Comparison of ENCODE assay signal across 8 mouse cellular contexts in genomic region chr4:63404205-63404604, GRCm38 (mm10). TPM values are rescaled to one million over a fixed set of nuclear protein-coding genes. Genes with fewer than 3 reads are reported as not detected.
DNase-seq lines count a peak whose midpoint lies in the region; ATAC-seq and TF ChIP-seq lines count a peak whose summit lies in the region.

No protein-coding gene starts in this region.

- peak overlapping the region; percentile 24; the same call in 1 of the 2 replicates for H3K27ac ChIP-seq in forebrain, postnatal 0 days (ENCODE audit: low read depth, low read length)
- H3K27ac ChIP-seq in midbrain, embryonic 16.5 days (ENCODE audit: low read length) = no peak overlapping the region; the same call in 1 of the 2 replicates

- no peak overlapping the region for H3K4me2 ChIP-seq in forebrain, postnatal 0 days (ENCODE audit: low read depth)
- no peak overlapping the region for H3K4me2 ChIP-seq in midbrain, embryonic 16.5 days (ENCODE audit: low read length)

- no peak for DNase-seq in lung, adult 2 months
- no peak for DNase-seq in lung, postnatal 14 days
- DNase-seq in forebrain, postnatal 0 days = no peak
- peak; percentile 65 for DNase-seq in lung, postnatal 36 days
- DNase-seq in thymus, postnatal 14 days = peak; percentile 76
- DNase-seq in testis, postnatal 10 days (ENCODE audit: low spot score) = no peak
- no peak for DNase-seq in MN1 (ENCODE audit: low spot score)

- peaks cover 13% of the 10 kb centered on the region for H3K4me1 ChIP-seq in lung, adult 2 months (ENCODE audit: control insufficient read depth, insufficient read depth, low read length)
- H3K4me1 ChIP-seq in forebrain, postnatal 0 days (ENCODE audit: insufficient read depth) = peaks cover 19% of the 10 kb centered on the region
- peaks cover 34% of the 10 kb centered on the region for H3K4me1 ChIP-seq in midbrain, embryonic 16.5 days (ENCODE audit: control insufficient read depth, insufficient read depth, low read length)

- TF ChIP-seq POLR2A in lung, adult 2 months (IDR thresholded peaks at IDR 0.05; ENCODE audit: borderline replicate concordance, extremely low read depth, low read depth, low read length) = peak; percentile 17; the same call in 1 of the 2 replicates

- WGBS in lung, adult 2 months = 46% methylated on average over 7 of the region's 7 CpGs
- WGBS in forebrain, postnatal 0 days = 73% methylated on average over 7 of the region's 7 CpGs
- WGBS in midbrain, embryonic 16.5 days = 87% methylated on average over 7 of the region's 7 CpGs

- ATAC-seq in forebrain, postnatal 0 days = no peak
- no peak for ATAC-seq in midbrain, embryonic 16.5 days

- H3K9me3 ChIP-seq in forebrain, postnatal 0 days (ENCODE audit: low read length) = no peaks in the 10 kb centered on the region
- H3K9me3 ChIP-seq in midbrain, embryonic 16.5 days (replicated peaks; ENCODE audit: control insufficient read depth, low read length, poor library complexity, severe bottlenecking) = no peaks in the 10 kb centered on the region

- no peak overlapping the region for H3K9ac ChIP-seq in forebrain, postnatal 0 days
- no peak overlapping the region for H3K9ac ChIP-seq in midbrain, embryonic 16.5 days (ENCODE audit: low read depth, low read length)

- no peak overlapping the region for H3K4me3 ChIP-seq in lung, adult 2 months (replicated peaks; ENCODE audit: extremely low read depth, low read depth, low read length)
- H3K4me3 ChIP-seq in forebrain, postnatal 0 days (ENCODE audit: low read depth, low read length) = no peak overlapping the region
- H3K4me3 ChIP-seq in midbrain, embryonic 16.5 days (ENCODE audit: low read depth, low read length) = no peak overlapping the region

- no peaks in the 10 kb centered on the region for H3K36me3 ChIP-seq in forebrain, postnatal 0 days (ENCODE audit: insufficient read depth)
- no peaks in the 10 kb centered on the region for H3K36me3 ChIP-seq in midbrain, embryonic 16.5 days (ENCODE audit: control insufficient read depth, insufficient read depth, low read length)

- no peak for TF ChIP-seq CTCF in lung, adult 2 months (IDR thresholded peaks at IDR 0.05; ENCODE audit: insufficient read depth, low read length)
- no peak for TF ChIP-seq CTCF in forebrain, postnatal 0 days (IDR thresholded peaks at IDR 0.05; ENCODE audit: low read depth)

- H3K27me3 ChIP-seq in forebrain, postnatal 0 days (ENCODE audit: insufficient read depth, low read length) = no peaks in the 10 kb centered on the region
- no peaks in the 10 kb centered on the region for H3K27me3 ChIP-seq in midbrain, embryonic 16.5 days (ENCODE audit: control insufficient read depth, insufficient read depth, low read depth, low read length)

RNA-seq across cellular contexts. Expression of gene Akna, which starts 1.1 kb away (rescaled TPM):
- polyA plus RNA-seq in lung, adult 2 months (2012; rRNA removed) = 22.2 and 22.7 TPM in 2 replicates
- 3.5 and 6.1 TPM in 2 replicates for total RNA-seq in forebrain, postnatal 0 days (2014; rRNA removed)
- polyA plus RNA-seq in forebrain, postnatal 0 days (2015; fragmentation: Nextera tagmentation; extraction: Ambion mirVana) = 1.2 and 3.8 TPM in 2 replicates
- polyA plus RNA-seq in midbrain, embryonic 16.5 days (2015; fragmentation: Nextera tagmentation; extraction: Ambion mirVana) = 5.3 and 6.0 TPM in 2 replicates

RNA-seq across cellular contexts. Expression of gene Orm2, which starts 42.0 kb away (rescaled TPM):
- 0.45 and 0.49 TPM in 2 replicates for polyA plus RNA-seq in lung, adult 2 months (2012; rRNA removed)
- total RNA-seq in forebrain, postnatal 0 days (2014; rRNA removed) = not detected in 2 replicates
- not detected in 2 replicates for polyA plus RNA-seq in forebrain, postnatal 0 days (2015; fragmentation: Nextera tagmentation; extraction: Ambion mirVana)
- not detected in 2 replicates for polyA plus RNA-seq in midbrain, embryonic 16.5 days (2015; fragmentation: Nextera tagmentation; extraction: Ambion mirVana)

RNA-seq across cellular contexts. Expression of gene Orm3, which starts 48.2 kb away (rescaled TPM):
- polyA plus RNA-seq in lung, adult 2 months (2012; rRNA removed) = 0.22 and 0.50 TPM in 2 replicates
- not detected in 2 replicates for total RNA-seq in forebrain, postnatal 0 days (2014; rRNA removed)
- not detected in 2 replicates for polyA plus RNA-seq in forebrain, postnatal 0 days (2015; fragmentation: Nextera tagmentation; extraction: Ambion mirVana)
- not detected in 2 replicates for polyA plus RNA-seq in midbrain, embryonic 16.5 days (2015; fragmentation: Nextera tagmentation; extraction: Ambion mirVana)

RNA-seq across cellular contexts. Expression of gene Orm1, which starts 59.8 kb away (rescaled TPM):
- polyA plus RNA-seq in lung, adult 2 months (2012; rRNA removed) = 3.9 and 4.7 TPM in 2 replicates
- total RNA-seq in forebrain, postnatal 0 days (2014; rRNA removed) = not detected in 2 replicates
- not detected in 2 replicates for polyA plus RNA-seq in forebrain, postnatal 0 days (2015; fragmentation: Nextera tagmentation; extraction: Ambion mirVana)
- not detected in 2 replicates for polyA plus RNA-seq in midbrain, embryonic 16.5 days (2015; fragmentation: Nextera tagmentation; extraction: Ambion mirVana)

Comparison
In these comparisons a context has a peak if more than half of its experiments do, and no peak if none do; other contexts are left out.
1. DNase-seq: peak in lung, postnatal 36 days (single experiment) and thymus, postnatal 14 days (single experiment); none in lung, adult 2 months (single experiment), lung, postnatal 14 days (single experiment), forebrain, postnatal 0 days (single experiment), testis, postnatal 10 days (single experiment) and MN1 (single experiment).